Mouse (Mus musculus) ES-Bruce4 (cell line): Measurements from ENCODE around the gene Lrp4.

Experiments used
- CTCF ChIP-seq: IDR thresholded peaks from one replicate; pipeline ENCODE4 v1.8.1; 2011; ENCODE audit warnings: low read depth, low read length
- EP300 ChIP-seq: IDR thresholded peaks from 2 replicates; pipeline ENCODE4 v1.6.1; 2011; ENCODE audit warnings: low read depth, low read length; ENCODE audit not compliant: insufficient read depth
- POLR2A ChIP-seq: IDR thresholded peaks from one replicate; pipeline ENCODE4 v1.8.1; 2011; ENCODE audit warnings: low read length; ENCODE audit not compliant: insufficient read depth

DNA sequence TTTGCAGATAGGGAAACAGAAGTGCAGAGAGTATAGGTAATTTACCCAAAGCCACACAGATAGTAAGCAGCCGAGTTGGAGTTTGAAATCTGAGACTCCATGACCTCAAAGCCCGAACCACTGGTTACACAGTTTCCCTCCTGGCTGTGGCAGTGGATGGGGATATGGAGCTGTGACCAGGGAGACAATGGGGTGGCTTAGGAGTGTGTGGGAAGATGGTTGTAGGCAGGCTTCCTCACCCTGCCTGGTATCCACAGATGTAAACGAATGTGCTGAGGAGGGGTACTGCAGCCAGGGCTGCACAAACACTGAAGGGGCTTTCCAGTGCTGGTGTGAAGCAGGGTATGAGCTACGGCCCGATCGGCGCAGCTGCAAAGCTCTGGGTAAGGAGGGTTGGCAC lies 19.5 kb downstream of the Lrp4 start:
- TF ChIP-seq EP300 (no peak), CTCF (no peak), POLR2A (no peak)
